Mouse (Mus musculus) stomach, embryonic 15.5 days (tissue): ENCODE results near the gene Ncmap. TPM values are rescaled to one million over a fixed set of nuclear protein-coding genes. Genes with fewer than 3 reads are reported as not detected.

Experiments used
- ATAC-seq: fragments of 200-750 bp; cut with Nextera tagmentation; 2 replicates; pipeline ENCODE4 v1.8.0; 2017; ENCODE audit warnings: low read depth, moderate number of reproducible peaks, moderate TSS enrichment; ENCODE audit not compliant: insufficient read depth, low FRiP score
- H3K27ac ChIP-seq: fragments of 300-500 bp; sonication (generic); 2 replicates; pipeline ENCODE4 v1.5.1; 2015; ENCODE audit warnings: mild to moderate bottlenecking, inconsistent platforms
- H3K27me3 ChIP-seq: fragments of 300-500 bp; sonication (generic); replicated peaks from 2 replicates; pipeline ENCODE4 v1.6.1; 2015; ENCODE audit warnings: inconsistent platforms
- H3K36me3 ChIP-seq: fragments of 300-500 bp; sonication (generic); 2 replicates; pipeline ENCODE4 v1.6.1; 2015; ENCODE audit warnings: inconsistent platforms
- H3K4me1 ChIP-seq: fragments of 300-500 bp; sonication (generic); 2 replicates; pipeline ENCODE4 v1.6.1; 2015; ENCODE audit warnings: inconsistent platforms
- H3K4me2 ChIP-seq: fragments of 300-500 bp; sonication (generic); 2 replicates; pipeline ENCODE4 v1.6.1; 2015; ENCODE audit warnings: mild to moderate bottlenecking, inconsistent platforms
- H3K4me3 ChIP-seq: fragments of 300-500 bp; sonication (generic); replicated peaks from 2 replicates; pipeline ENCODE4 v1.5.1; 2015; ENCODE audit warnings: inconsistent platforms
- H3K9ac ChIP-seq: fragments of 300-500 bp; sonication (generic); 2 replicates; pipeline ENCODE4 v1.6.1; 2015; ENCODE audit warnings: inconsistent platforms
- H3K9me3 ChIP-seq: fragments of 300-500 bp; sonication (generic); 2 replicates; pipeline ENCODE4 v1.6.1; 2016; ENCODE audit warnings: inconsistent platforms
- WGBS: fragments of 180-500 bp; shearing (Covaris S2); methylation state at CpG from one replicate; pipeline ENCODE4 v1.1.7; 2015; 5-methylcytosine and 5-hydroxymethylcytosine counted together
- polyA plus RNA-seq: library from polyadenylated mRNA; unstranded; fragments of >200 nt; fragmentation: Nextera tagmentation; extraction: Ambion mirVana; gene quantifications from 2 replicates; pipeline ENCODE4 v1.2.1, GENCODE M21; 2015

Gene Ncmap
- polyA plus RNA-seq, 1 experiment from 2014 or later = 21.9 TPM

DNA sequence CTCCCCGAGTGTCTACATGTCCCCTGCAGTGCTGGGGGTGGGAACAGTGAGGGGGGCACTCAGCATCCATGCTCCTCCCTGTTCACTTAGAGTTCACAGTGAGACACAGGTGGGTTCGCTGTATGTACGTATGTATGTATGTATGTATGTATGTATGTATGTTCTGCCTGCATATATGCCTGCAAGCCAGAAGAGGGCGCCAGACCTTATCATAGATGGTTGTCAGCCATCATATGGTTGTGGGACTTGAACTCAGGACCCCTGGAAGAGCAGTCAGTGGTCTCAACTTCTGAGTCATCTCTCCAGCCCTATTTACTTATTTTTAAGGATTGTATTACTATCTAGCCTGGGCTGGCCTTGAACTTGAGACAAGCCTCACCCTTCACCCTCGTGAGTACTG, 1.7 kb downstream of the Ncmap start:
- Histone ChIP-seq H3K36me3 (no peaks in the 10 kb centered on the region), H3K27me3 (peaks cover 10% of the 10 kb centered on the region), H3K9ac (no peak overlapping the region), H3K4me1 (peaks cover 5% of the 10 kb centered on the region), H3K9me3 (no peaks in the 10 kb centered on the region), H3K4me3 (no peak overlapping the region), H3K27ac (no peak overlapping the region), H3K4me2 (0 out of 2 replicates have a peak overlapping the region, but pooled peaks have one; percentile 82)
- ATAC-seq = no peak
- WGBS = 85% methylated on average over 5 of the region's 5 CpGs

- Histone ChIP-seq H3K27me3 (peaks cover 10% of the 10 kb centered on the region), H3K9me3 (no peaks in the 10 kb centered on the region), H3K9ac (no peak overlapping the region), H3K27ac (no peak overlapping the region), H3K36me3 (no peaks in the 10 kb centered on the region), H3K4me1 (peaks cover 5% of the 10 kb centered on the region), H3K4me3 (no peak overlapping the region), H3K4me2 (no peak overlapping the region)
- WGBS = 66% methylated on average over 4 of the region's 4 CpGs
- ATAC-seq = no peak
Measured at GRCm38 (mm10) chr4:135395375-135395774, 2.7 kb downstream of the Ncmap start.

DNA sequence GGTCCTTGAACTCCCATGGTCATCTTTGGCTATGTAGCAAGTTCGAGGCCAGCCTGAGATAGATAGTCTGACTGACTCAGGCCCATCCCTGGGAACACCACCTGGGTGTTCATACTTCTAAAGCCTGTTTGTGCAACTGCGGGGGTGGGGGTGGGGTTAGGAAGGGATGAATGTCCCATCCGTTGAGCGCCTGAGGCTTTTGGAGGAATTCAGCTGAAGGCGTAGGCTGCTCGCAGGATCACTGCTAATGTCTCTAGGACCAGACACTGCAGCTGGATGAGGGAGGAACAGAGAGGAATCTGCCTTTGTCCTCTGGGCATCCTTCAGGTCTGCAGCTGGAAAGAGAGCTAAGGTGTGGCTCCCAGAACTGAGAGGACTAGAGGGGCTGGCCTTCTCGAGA, 3.4 kb downstream of the Ncmap start:
- Histone ChIP-seq H3K9me3 (no peaks in the 10 kb centered on the region), H3K27me3 (peaks cover 10% of the 10 kb centered on the region), H3K27ac (no peak overlapping the region), H3K9ac (no peak overlapping the region), H3K4me1 (peaks cover 5% of the 10 kb centered on the region), H3K36me3 (no peaks in the 10 kb centered on the region), H3K4me3 (no peak overlapping the region), H3K4me2 (no peak overlapping the region)
- WGBS = 79% methylated on average over 7 of the region's 7 CpGs
- no peak for ATAC-seq

GRCm38 (mm10) chr4:135393381-135393780, 4.6 kb downstream of the Ncmap start:
- Histone ChIP-seq H3K27me3 (peaks cover 10% of the 10 kb centered on the region), H3K36me3 (no peaks in the 10 kb centered on the region), H3K4me3 (no peak overlapping the region), H3K4me2 (no peak overlapping the region), H3K9me3 (no peaks in the 10 kb centered on the region), H3K4me1 (peaks cover 5% of the 10 kb centered on the region), H3K27ac (no peak overlapping the region), H3K9ac (no peak overlapping the region)
- WGBS = 66% methylated on average over 6 of the region's 6 CpGs
- no peak for ATAC-seq

- no peak for ATAC-seq
- H3K27ac ChIP-seq = no peak overlapping the region
- no peaks in the 10 kb centered on the region for H3K9me3 ChIP-seq
- H3K4me2 ChIP-seq = no peak overlapping the region
- H3K4me1 ChIP-seq = peaks cover 2% of the 10 kb centered on the region
- H3K36me3 ChIP-seq = no peaks in the 10 kb centered on the region
- no peak overlapping the region for H3K9ac ChIP-seq
- peaks cover 5% of the 10 kb centered on the region for H3K27me3 ChIP-seq
- WGBS = 79% methylated on average over 3 of the region's 3 CpGs
- H3K4me3 ChIP-seq = no peak overlapping the region
Measured at GRCm38 (mm10) chr4:135392801-135393200, 5.2 kb downstream of the Ncmap start.

- H3K27ac ChIP-seq = no peak overlapping the region
- 48% methylated on average over 6 of the region's 6 CpGs for WGBS
- no peaks in the 10 kb centered on the region for H3K27me3 ChIP-seq
- no peaks in the 10 kb centered on the region for H3K9me3 ChIP-seq
- no peak overlapping the region for H3K4me2 ChIP-seq
- no peaks in the 10 kb centered on the region; the same call in 1 of the 2 replicates for H3K4me1 ChIP-seq
- no peak overlapping the region for H3K4me3 ChIP-seq
- no peak overlapping the region for H3K9ac ChIP-seq
- H3K36me3 ChIP-seq = no peaks in the 10 kb centered on the region
- no peak for ATAC-seq
Measured at GRCm38 (mm10) chr4:135391014-135391413, 7.0 kb downstream of the Ncmap start.

GRCm38 (mm10) chr4:135385614-135386013, 12.4 kb downstream of the Ncmap start:
- Histone ChIP-seq H3K9me3 (no peaks in the 10 kb centered on the region), H3K36me3 (no peaks in the 10 kb centered on the region), H3K4me3 (no peak overlapping the region), H3K9ac (no peak overlapping the region), H3K4me2 (no peak overlapping the region), H3K4me1 (no peaks in the 10 kb centered on the region), H3K27ac (no peak overlapping the region), H3K27me3 (no peaks in the 10 kb centered on the region)
- no peak; the same call in 1 of the 2 replicates for ATAC-seq
- 49% methylated on average over 10 of the region's 10 CpGs for WGBS

DNA sequence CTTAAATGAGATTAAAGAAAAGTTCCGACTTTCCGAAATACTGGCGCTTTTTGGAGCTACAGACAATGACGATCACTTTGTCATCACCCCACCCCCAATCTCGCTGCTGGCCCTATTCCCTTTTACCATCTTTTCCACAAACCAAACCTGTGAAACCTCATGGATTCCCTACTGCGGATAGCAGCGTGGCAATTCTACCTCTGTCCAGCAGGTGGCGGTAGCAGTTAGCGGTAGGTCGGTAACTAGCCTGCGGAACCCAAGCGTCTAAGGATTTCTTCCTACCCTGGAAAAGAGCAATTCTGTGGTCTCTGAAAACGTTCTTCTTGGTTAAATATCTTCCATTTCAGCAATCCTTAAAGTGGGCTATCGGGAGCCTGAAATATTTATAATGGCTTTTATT, 15.7 kb downstream of the Ncmap start:
- Histone ChIP-seq H3K4me2 (no peak overlapping the region), H3K4me3 (no peak overlapping the region), H3K9ac (no peak overlapping the region), H3K27ac (no peak overlapping the region), H3K4me1 (no peaks in the 10 kb centered on the region), H3K9me3 (no peaks in the 10 kb centered on the region), H3K36me3 (no peaks in the 10 kb centered on the region), H3K27me3 (no peaks in the 10 kb centered on the region)
- WGBS = 4% methylated on average over 14 of the region's 14 CpGs
- no peak for ATAC-seq

- no peak for ATAC-seq
- H3K9me3 ChIP-seq = no peaks in the 10 kb centered on the region
- WGBS = 48% methylated on average over 8 of the region's 8 CpGs
- H3K4me3 ChIP-seq = no peak overlapping the region
- no peaks in the 10 kb centered on the region for H3K4me1 ChIP-seq
- H3K27me3 ChIP-seq = no peaks in the 10 kb centered on the region
- H3K9ac ChIP-seq = no peak overlapping the region
- no peak overlapping the region for H3K4me2 ChIP-seq
- H3K36me3 ChIP-seq = no peaks in the 10 kb centered on the region
- H3K27ac ChIP-seq = no peak overlapping the region
Measured at GRCm38 (mm10) chr4:135381355-135381754, 16.7 kb downstream of the Ncmap start.

GRCm38 (mm10) chr4:135377241-135377640, 20.8 kb downstream of the Ncmap start:
- Histone ChIP-seq H3K4me3 (no peak overlapping the region), H3K27ac (no peak overlapping the region), H3K9ac (no peak overlapping the region), H3K36me3 (no peaks in the 10 kb centered on the region), H3K4me1 (no peaks in the 10 kb centered on the region), H3K4me2 (no peak overlapping the region), H3K9me3 (no peaks in the 10 kb centered on the region), H3K27me3 (no peaks in the 10 kb centered on the region)
- ATAC-seq = no peak
- 81% methylated on average over 11 of the region's 11 CpGs for WGBS

DNA sequence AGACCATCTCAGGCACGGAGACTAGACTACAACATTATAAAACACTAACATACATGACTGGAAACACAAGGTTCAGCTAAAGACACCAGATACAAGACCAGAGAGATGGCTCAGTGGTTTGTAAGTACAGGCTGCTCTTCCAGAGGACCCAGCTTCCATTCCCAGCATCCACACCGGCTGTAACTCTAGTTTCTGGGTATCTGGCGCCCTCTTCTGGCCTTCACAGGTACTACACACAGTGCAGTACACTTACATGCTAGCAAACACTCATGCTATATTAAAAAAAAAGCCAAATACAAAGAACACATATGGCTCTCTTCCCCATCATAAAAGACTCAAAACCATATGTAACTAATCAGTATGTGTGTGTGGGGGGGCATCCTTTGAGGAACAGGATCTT, 22.6 kb downstream of the Ncmap start:
- Histone ChIP-seq H3K9me3 (no peaks in the 10 kb centered on the region), H3K27me3 (no peaks in the 10 kb centered on the region), H3K4me3 (no peak overlapping the region), H3K4me2 (no peak overlapping the region), H3K27ac (no peak overlapping the region), H3K4me1 (no peaks in the 10 kb centered on the region), H3K36me3 (no peaks in the 10 kb centered on the region), H3K9ac (no peak overlapping the region)
- ATAC-seq = no peak
- 56% methylated on average over 3 of the region's 3 CpGs for WGBS

GRCm38 (mm10) chr4:135373299-135373698, 24.7 kb downstream of the Ncmap start:
- Histone ChIP-seq H3K36me3 (no peaks in the 10 kb centered on the region), H3K27ac (no peak overlapping the region), H3K4me1 (no peaks in the 10 kb centered on the region), H3K27me3 (no peaks in the 10 kb centered on the region), H3K9ac (no peak overlapping the region), H3K4me2 (no peak overlapping the region), H3K9me3 (no peaks in the 10 kb centered on the region), H3K4me3 (no peak overlapping the region)
- 79% methylated on average over 5 of the region's 5 CpGs for WGBS
- no peak for ATAC-seq

GRCm38 (mm10) chr4:135370372-135370771, 27.7 kb downstream of the Ncmap start:
- Histone ChIP-seq H3K4me1 (no peaks in the 10 kb centered on the region), H3K27ac (no peak overlapping the region), H3K27me3 (no peaks in the 10 kb centered on the region), H3K4me2 (no peak overlapping the region), H3K4me3 (no peak overlapping the region), H3K9me3 (no peaks in the 10 kb centered on the region), H3K9ac (no peak overlapping the region), H3K36me3 (no peaks in the 10 kb centered on the region)
- WGBS = 70% methylated on average over 11 of the region's 11 CpGs
- ATAC-seq = no peak
